Mouse (Mus musculus) heart, adult 2 months (tissue): ENCODE data around the gene Aif1l. TPM values are rescaled to one million over a fixed set of nuclear protein-coding genes. Genes with fewer than 3 reads are reported as not detected.
A peak's percentile ranks its signal among the peaks of the same experiment; 100 is the strongest.
"Not testable (repeated sequence)": the region's sequence is repeated elsewhere in the genome, so short reads cannot be mapped to it uniquely, and the experiment has no call there.

Experiments used
- DNase-seq, 2 experiments: peaks; one replicate each; pipeline ENCODE4 v3.0.0; 2021
- H3K27ac ChIP-seq: fragments of 200-600 bp; 2 replicates; pipeline ENCODE4 v1.8.1; 2022
- H3K27me3 ChIP-seq: fragments of 200-500 bp; 2 replicates; pipeline ENCODE4 v1.6.1; 2012; ENCODE audit warnings: mild to moderate bottlenecking, low read length, inconsistent platforms, mixed read lengths; ENCODE audit not compliant: control insufficient read depth, insufficient read depth
- H3K36me3 ChIP-seq: fragments of 200-500 bp; 2 replicates; pipeline ENCODE4 v1.6.1; 2012; ENCODE audit warnings: low read length, inconsistent platforms; ENCODE audit not compliant: control insufficient read depth, insufficient read depth
- H3K4me1 ChIP-seq: fragments of 200-500 bp; 2 replicates; pipeline ENCODE4 v1.6.1; 2011; ENCODE audit warnings: low read length; ENCODE audit not compliant: control insufficient read depth, insufficient read depth
- H3K4me3 ChIP-seq: fragments of 200-600 bp; 2 replicates; pipeline ENCODE4 v1.8.1; 2022
- H3K79me2 ChIP-seq: fragments of 200-500 bp; replicated peaks from 2 replicates; pipeline ENCODE4 v1.6.1; 2012; ENCODE audit warnings: mild to moderate bottlenecking, inconsistent platforms, low read length, moderate library complexity, mixed read lengths; ENCODE audit not compliant: control insufficient read depth, insufficient read depth
- H3K9ac ChIP-seq: fragments of 200-500 bp; 2 replicates; pipeline ENCODE4 v1.6.1; 2012; ENCODE audit warnings: low read depth, mild to moderate bottlenecking, control low read depth, inconsistent platforms, low read length, mixed read lengths
- CTCF ChIP-seq: fragments of 200-600 bp; IDR thresholded peaks from 2 replicates; pipeline ENCODE4 v1.8.1; 2022; ENCODE audit warnings: antibody characterized with exemption, mild to moderate bottlenecking, moderate library complexity
- EP300 ChIP-seq: fragments of 200-500 bp; IDR thresholded peaks from 2 replicates; pipeline ENCODE4 v1.6.1; 2011; ENCODE audit warnings: low read depth, low read length, control low read depth; ENCODE audit not compliant: insufficient read depth
- POLR2A ChIP-seq: fragments of 200-500 bp; IDR thresholded peaks from 2 replicates; pipeline ENCODE4 v1.6.1; 2011; ENCODE audit warnings: mild to moderate bottlenecking, low read depth, low read length, control low read depth; ENCODE audit not compliant: insufficient read depth
- WGBS: fragments of 180-500 bp; shearing (Covaris S2); methylation state at CpG from one replicate; pipeline ENCODE4 v1.1.7; 2018; 5-methylcytosine and 5-hydroxymethylcytosine counted together
- intact Hi-C: fragments of 180-260 bp; cut with DNase I; formaldehyde crosslinking; loops from one replicate; pipeline ENCODE4 v1.15.1; 2025
- polyA plus RNA-seq: library from polyadenylated mRNA; depleted of rRNA; stranded (reverse); fragments of >200 nt; gene quantifications from 2 replicates; pipeline ENCODE4 v1.2.3, GENCODE M21; 2012
- total RNA-seq, 2 experiments: library from RNA; stranded (reverse); gene quantifications; 2 replicates each; pipeline ENCODE4 v1.2.3; 2021

Aif1l gene
- total and polyA plus RNA-seq, 3 experiments = 2.4 to 4.2 (median 2.7) TPM

- no peak for DNase-seq
- Histone ChIP-seq H3K79me2 (no peaks in the 10 kb centered on the region), H3K4me3 (no peak overlapping the region), H3K27ac (no peak overlapping the region), H3K36me3 (no peaks in the 10 kb centered on the region), H3K27me3 (no peaks in the 10 kb centered on the region), H3K4me1 (no peaks in the 10 kb centered on the region), H3K9ac (no peak overlapping the region)
- TF ChIP-seq POLR2A (no peak), CTCF (no peak), EP300 (no peak)
- WGBS = 46% methylated on average over 9 of the region's 9 CpGs
- intact Hi-C loops = no loop called here
Observed at GRCm38 (mm10) chr2:31906407-31906806, 43.5 kb upstream of the Aif1l start.

GRCm38 (mm10) chr2:31912575-31912974 lies 37.4 kb upstream of the Aif1l start:
- no peaks in the 10 kb centered on the region for H3K27me3 ChIP-seq
- intact Hi-C loops = loop anchor here (10.0 kb wide), 1 partner anchor 282 kb away; no protein-coding TSS in a partner anchor
- H3K9ac ChIP-seq = no peak overlapping the region
- no peak overlapping the region for H3K4me3 ChIP-seq
- H3K36me3 ChIP-seq = no peaks in the 10 kb centered on the region
- WGBS = 66% methylated on average over 4 of the region's 4 CpGs
- no peak for DNase-seq
- TF ChIP-seq CTCF (peak; percentile 68), EP300 (no peak), POLR2A (no peak)
- no peak overlapping the region for H3K27ac ChIP-seq
- no peaks in the 10 kb centered on the region; the same call in 1 of the 2 replicates for H3K4me1 ChIP-seq
- H3K79me2 ChIP-seq = no peaks in the 10 kb centered on the region

GRCm38 (mm10) chr2:31914213-31914612 lies 35.7 kb upstream of the Aif1l start:
- peak; percentile 42 for TF ChIP-seq CTCF
- H3K9ac ChIP-seq, H3K27me3 ChIP-seq, H3K27ac ChIP-seq, H3K4me1 ChIP-seq, H3K4me3 ChIP-seq, H3K79me2 ChIP-seq, H3K36me3 ChIP-seq, DNase-seq: not testable (repeated sequence)
- intact Hi-C loops = loop anchor here (1.0 to 10.0 kb wide), 4 partner anchors 99 to 431 kb away; no protein-coding TSS in a partner anchor

- peak; percentile 59 to 83 for DNase-seq
- Histone ChIP-seq H3K36me3 (no peaks in the 10 kb centered on the region), H3K27ac (no peak overlapping the region), H3K4me1 (no peaks in the 10 kb centered on the region; the same call in 1 of the 2 replicates), H3K79me2 (no peaks in the 10 kb centered on the region), H3K9ac (no peak overlapping the region), H3K4me3 (no peak overlapping the region), H3K27me3 (no peaks in the 10 kb centered on the region)
- 18% methylated on average over 4 of the region's 4 CpGs for WGBS
- TF ChIP-seq EP300 (0 out of 2 replicates have a peak, but pooled peaks have one; percentile 61), POLR2A (no peak)
- intact Hi-C loops = loop anchor here (2.0 to 10.0 kb wide), 3 partner anchors 100 to 432 kb away; no protein-coding TSS in a partner anchor
Observed at GRCm38 (mm10) chr2:31915112-31915511, 34.8 kb upstream of the Aif1l start.

DNA sequence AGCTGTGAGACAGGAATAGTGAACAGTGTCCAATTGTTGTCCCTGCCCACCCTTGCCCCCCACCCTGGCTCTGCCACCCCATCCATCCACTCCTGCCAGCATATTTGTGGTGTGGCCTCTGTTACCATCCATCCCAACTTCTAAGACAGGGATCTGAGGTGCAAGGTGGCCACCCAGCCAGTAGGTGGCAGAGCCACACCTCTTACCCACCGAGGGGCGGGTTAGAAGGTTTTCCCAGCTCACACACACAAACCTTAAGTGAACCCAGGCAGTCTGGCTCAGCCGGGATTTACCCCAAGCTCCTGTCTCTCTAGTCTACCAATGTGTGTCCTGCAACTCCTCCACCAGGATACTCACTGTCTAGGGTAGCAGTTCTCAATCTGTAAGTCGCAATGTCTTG lies 32.3 kb upstream of the Aif1l start:
- TF ChIP-seq POLR2A = no peak
- TF ChIP-seq CTCF = peak; percentile 73
- TF ChIP-seq EP300 = 0 out of 2 replicates have a peak, but pooled peaks have one; percentile 72
- Histone ChIP-seq H3K4me1 (no peaks in the 10 kb centered on the region; the same call in 1 of the 2 replicates), H3K27ac (no peak overlapping the region), H3K9ac (no peak overlapping the region), H3K4me3 (no peak overlapping the region), H3K36me3 (no peaks in the 10 kb centered on the region), H3K79me2 (no peaks in the 10 kb centered on the region), H3K27me3 (no peaks in the 10 kb centered on the region)
- DNase-seq = peak in 1 of 2 experiments; percentile 37
- WGBS = 25% methylated on average over 4 of the region's 4 CpGs
- intact Hi-C loops = loop anchor here (2.0 to 10.0 kb wide), 2 partner anchors 215 to 277 kb away; no protein-coding TSS in a partner anchor

DNA sequence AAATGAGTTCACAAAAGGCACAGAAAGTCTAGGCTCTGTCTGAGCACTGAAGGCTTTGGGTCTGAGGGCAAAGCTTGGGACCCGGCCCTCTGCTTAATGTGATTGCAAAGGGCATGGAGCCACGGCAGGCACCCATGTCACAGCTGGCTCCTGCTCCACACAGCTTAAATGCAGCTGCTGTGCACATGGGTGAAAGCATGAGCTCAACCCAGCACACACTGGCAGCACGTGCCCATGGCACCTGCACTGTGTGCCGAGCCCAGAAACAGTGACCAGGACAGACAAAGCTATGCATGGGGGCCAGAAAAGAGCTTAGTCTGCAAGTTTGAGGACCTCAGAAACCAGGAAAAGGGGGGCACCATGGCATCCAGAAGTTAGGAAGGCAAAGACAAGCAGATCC lies 26.3 kb upstream of the Aif1l start:
- H3K27ac ChIP-seq = no peak overlapping the region
- H3K79me2 ChIP-seq = no peaks in the 10 kb centered on the region
- H3K36me3 ChIP-seq = no peaks in the 10 kb centered on the region
- WGBS = 74% methylated on average over 4 of the region's 4 CpGs
- intact Hi-C loops = no loop called here
- no peak for DNase-seq
- no peak overlapping the region for H3K9ac ChIP-seq
- no peaks in the 10 kb centered on the region for H3K27me3 ChIP-seq
- no peaks in the 10 kb centered on the region for H3K4me1 ChIP-seq
- no peak for TF ChIP-seq POLR2A
- no peak for TF ChIP-seq EP300
- no peak for TF ChIP-seq CTCF
- no peak overlapping the region for H3K4me3 ChIP-seq
